Mouse (Mus musculus) stomach, embryonic 14.5 days (tissue): ENCODE results near the gene Fndc3b. TPM values are rescaled to one million over a fixed set of nuclear protein-coding genes. Genes with fewer than 3 reads are reported as not detected.

ENCODE experiments used
- ATAC-seq: fragments of 200-750 bp; cut with Nextera tagmentation; 2 replicates; pipeline ENCODE4 v1.8.0; 2017; ENCODE audit warnings: low read depth, moderate TSS enrichment; ENCODE audit not compliant: insufficient number of reproducible peaks, insufficient read depth, low FRiP score
- H3K27ac ChIP-seq: fragments of 300-500 bp; sonication (generic); 2 replicates; pipeline ENCODE4 v1.5.1; 2014; ENCODE audit warnings: mild to moderate bottlenecking, low read length, moderate library complexity, mixed read lengths
- H3K27me3 ChIP-seq: fragments of 300-500 bp; sonication (generic); 2 replicates; pipeline ENCODE4 v1.6.1; 2014; ENCODE audit warnings: low read length, control low read depth, mixed read lengths; ENCODE audit not compliant: control insufficient read depth, insufficient read depth
- H3K36me3 ChIP-seq: fragments of 300-500 bp; sonication (generic); 2 replicates; pipeline ENCODE4 v1.6.1; 2014; ENCODE audit warnings: mild to moderate bottlenecking, control low read depth, low read length, moderate library complexity, mixed read lengths; ENCODE audit not compliant: control insufficient read depth, insufficient read depth
- H3K4me1 ChIP-seq: fragments of 300-500 bp; sonication (generic); 2 replicates; pipeline ENCODE4 v1.6.1; 2014; ENCODE audit warnings: low read length, control low read depth, mixed read lengths; ENCODE audit not compliant: control insufficient read depth, insufficient read depth
- H3K4me2 ChIP-seq: fragments of 300-500 bp; sonication (generic); replicated peaks from 2 replicates; pipeline ENCODE4 v1.6.1; 2014; ENCODE audit warnings: low read depth, low read length, control low read depth
- H3K4me3 ChIP-seq: fragments of 300-500 bp; sonication (generic); 2 replicates; pipeline ENCODE4 v1.5.1; 2014; ENCODE audit warnings: low read depth, low read length, control low read depth
- H3K9ac ChIP-seq: fragments of 300-500 bp; sonication (generic); replicated peaks from 2 replicates; pipeline ENCODE4 v1.6.1; 2014; ENCODE audit warnings: low read depth, mild to moderate bottlenecking, control low read depth, low read length, moderate library complexity, mixed read lengths
- H3K9me3 ChIP-seq: fragments of 300-500 bp; sonication (generic); 2 replicates; pipeline ENCODE4 v1.6.1; 2016; ENCODE audit warnings: low read depth, low read length, control low read depth; ENCODE audit not compliant: control insufficient read depth
- WGBS: fragments of 180-500 bp; shearing (Covaris S2); extraction: QIAGEN DNeasy Blood & Tissue Kit; methylation state at CpG from one replicate; pipeline ENCODE4 v1.1.7; 2014; 5-methylcytosine and 5-hydroxymethylcytosine counted together
- polyA plus RNA-seq: library from polyadenylated mRNA; unstranded; fragments of >200 nt; fragmentation: Nextera tagmentation; extraction: Ambion mirVana; gene quantifications from 2 replicates; pipeline ENCODE4 v1.2.1, GENCODE M21; 2014

Gene Fndc3b
- polyA plus RNA-seq, 1 experiment from 2014 or later = 33.3 TPM

DNA sequence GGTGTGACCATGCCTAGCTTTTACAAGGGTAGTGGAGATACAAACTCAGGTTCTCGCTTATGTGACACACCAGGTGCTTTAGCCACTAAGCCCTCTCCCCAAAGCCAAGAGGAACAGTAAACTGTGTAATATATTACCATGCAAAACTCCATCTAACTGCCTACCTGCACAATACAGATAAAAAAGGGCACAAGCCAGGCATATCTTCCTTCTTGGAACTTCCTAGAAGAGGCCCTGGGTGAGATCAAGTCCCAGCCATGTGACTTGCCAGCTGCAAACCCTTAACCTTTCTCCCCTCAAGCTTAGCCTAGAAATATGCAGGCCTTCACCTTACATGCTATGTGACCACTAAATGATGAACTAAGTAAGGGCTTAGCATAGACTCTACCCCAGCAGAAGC lies 78.2 kb downstream of the Fndc3b start:
- ATAC-seq = no peak
- 81% methylated on average over 1 of the region's 1 CpGs for WGBS
- H3K27ac ChIP-seq = no peak overlapping the region
- H3K4me3 ChIP-seq = no peak overlapping the region
- H3K27me3 ChIP-seq = no peaks in the 10 kb centered on the region
- H3K4me2 ChIP-seq = no peak overlapping the region
- no peaks in the 10 kb centered on the region; the same call in 1 of the 2 replicates for H3K4me1 ChIP-seq
- peaks cover 2% of the 10 kb centered on the region; the same call in 1 of the 2 replicates for H3K36me3 ChIP-seq
- H3K9ac ChIP-seq = no peak overlapping the region
- H3K9me3 ChIP-seq = no peaks in the 10 kb centered on the region

DNA sequence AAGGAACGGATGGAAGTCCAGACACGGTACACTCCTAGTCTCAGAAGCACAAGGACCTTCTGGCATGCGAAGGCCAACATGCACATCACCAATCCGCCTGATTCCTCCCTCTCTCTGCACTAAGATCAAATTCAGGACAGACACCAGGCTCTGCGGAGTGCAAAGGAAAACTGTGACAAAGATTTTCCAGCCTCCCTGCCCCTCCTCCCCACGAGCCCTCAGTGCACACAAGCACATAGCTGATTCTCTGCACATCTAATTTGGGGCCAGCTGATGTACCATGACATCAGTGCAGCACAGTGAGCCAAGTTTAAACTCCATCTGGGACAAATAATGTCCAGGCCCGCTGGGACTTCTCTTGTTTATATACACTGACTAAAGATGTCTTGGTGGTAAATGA lies 80.0 kb downstream of the Fndc3b start:
- H3K36me3 ChIP-seq = peaks cover 3% of the 10 kb centered on the region; the same call in 1 of the 2 replicates
- no peak overlapping the region for H3K4me2 ChIP-seq
- H3K27ac ChIP-seq = peak overlapping the region; percentile 68
- H3K9ac ChIP-seq = no peak overlapping the region
- H3K4me3 ChIP-seq = no peak overlapping the region
- peak; percentile 51; the same call in 1 of the 2 replicates for ATAC-seq
- H3K4me1 ChIP-seq = no peaks in the 10 kb centered on the region; the same call in 1 of the 2 replicates
- H3K9me3 ChIP-seq = no peaks in the 10 kb centered on the region
- 61% methylated on average over 7 of the region's 7 CpGs for WGBS
- no peaks in the 10 kb centered on the region for H3K27me3 ChIP-seq

DNA sequence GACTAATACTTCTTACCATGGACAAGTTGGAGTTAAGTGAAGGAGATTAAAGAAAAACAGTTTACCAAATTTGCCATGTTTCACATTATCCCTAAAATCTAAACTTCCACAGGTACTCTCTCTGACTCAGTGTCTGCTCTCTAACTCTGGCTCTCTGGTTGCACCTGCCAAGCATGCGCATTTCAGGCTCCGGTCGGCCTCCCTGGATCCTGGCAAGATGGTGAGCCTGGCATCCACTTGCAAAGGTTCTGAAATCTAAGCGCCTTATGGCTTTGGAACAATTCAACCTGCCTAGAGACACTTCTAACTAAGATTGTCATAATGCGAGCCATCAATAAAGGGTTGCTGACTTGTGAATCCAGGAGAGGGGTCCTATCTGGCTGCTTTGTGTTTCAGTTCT lies 81.4 kb downstream of the Fndc3b start:
- no peak overlapping the region for H3K4me3 ChIP-seq
- H3K4me2 ChIP-seq = no peak overlapping the region
- H3K4me1 ChIP-seq = no peaks in the 10 kb centered on the region; the same call in 1 of the 2 replicates
- no peaks in the 10 kb centered on the region for H3K27me3 ChIP-seq
- peaks cover 3% of the 10 kb centered on the region; the same call in 1 of the 2 replicates for H3K36me3 ChIP-seq
- H3K9ac ChIP-seq = no peak overlapping the region
- WGBS = 98% methylated on average over 5 of the region's 5 CpGs
- no peak for ATAC-seq
- H3K9me3 ChIP-seq = no peaks in the 10 kb centered on the region
- no peak overlapping the region for H3K27ac ChIP-seq

DNA sequence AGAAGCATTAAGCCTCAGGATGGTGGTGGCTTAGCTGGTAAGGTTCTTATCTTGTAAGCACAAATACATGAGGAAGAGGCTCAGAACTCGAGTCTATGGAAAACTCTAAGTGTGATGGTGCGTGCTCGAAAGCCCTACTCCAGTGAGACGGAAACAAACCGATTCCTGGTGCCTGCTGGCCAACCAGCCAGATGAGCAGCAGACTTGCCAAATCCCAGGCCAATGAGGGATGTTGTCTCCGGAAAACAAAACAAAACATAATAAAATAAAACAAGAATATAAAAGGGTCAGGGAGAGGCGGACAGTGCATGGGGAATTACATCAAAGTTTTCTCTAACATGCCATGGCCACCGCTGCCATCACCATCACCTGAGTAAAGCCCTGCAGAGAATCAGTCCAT lies 84.8 kb downstream of the Fndc3b start:
- H3K4me1 ChIP-seq = 0 out of 2 replicates have a peak, but pooled peaks cover 8% of the 10 kb centered on the region
- no peak overlapping the region for H3K4me3 ChIP-seq
- no peaks in the 10 kb centered on the region for H3K9me3 ChIP-seq
- no peak overlapping the region for H3K4me2 ChIP-seq
- no peak for ATAC-seq
- H3K27ac ChIP-seq = no peak overlapping the region
- H3K27me3 ChIP-seq = no peaks in the 10 kb centered on the region
- H3K36me3 ChIP-seq = peaks cover 3% of the 10 kb centered on the region; the same call in 1 of the 2 replicates
- no peak overlapping the region for H3K9ac ChIP-seq
- 88% methylated on average over 8 of the region's 8 CpGs for WGBS

DNA sequence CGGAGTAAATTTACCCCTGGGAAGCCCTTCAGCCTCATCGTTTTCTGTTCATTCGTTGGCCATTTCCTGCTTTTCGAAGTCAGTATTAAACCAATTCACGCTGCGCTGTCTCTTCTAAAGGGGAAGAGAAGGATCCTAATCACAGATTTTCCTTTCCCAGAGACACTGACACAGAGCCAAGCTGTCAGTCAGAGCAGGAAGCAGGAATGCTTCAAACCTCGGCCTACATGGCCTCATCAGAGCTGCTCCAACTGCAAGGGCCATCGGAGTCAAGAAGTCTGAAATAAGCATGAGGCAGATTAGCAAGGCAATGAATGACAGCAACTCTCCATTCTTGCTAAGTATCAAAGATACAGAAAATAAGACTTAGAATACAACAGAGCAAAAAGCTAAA lies 85.5 kb downstream of the Fndc3b start:
- H3K9ac ChIP-seq = no peak overlapping the region
- 65% methylated on average over 8 of the region's 8 CpGs for WGBS
- H3K4me1 ChIP-seq = 0 out of 2 replicates have a peak, but pooled peaks cover 12% of the 10 kb centered on the region
- no peak overlapping the region for H3K4me2 ChIP-seq
- no peak overlapping the region for H3K4me3 ChIP-seq
- no peak for ATAC-seq
- no peak overlapping the region for H3K27ac ChIP-seq
- H3K36me3 ChIP-seq = peaks cover 3% of the 10 kb centered on the region; the same call in 1 of the 2 replicates
- no peaks in the 10 kb centered on the region for H3K27me3 ChIP-seq
- H3K9me3 ChIP-seq = no peaks in the 10 kb centered on the region

DNA sequence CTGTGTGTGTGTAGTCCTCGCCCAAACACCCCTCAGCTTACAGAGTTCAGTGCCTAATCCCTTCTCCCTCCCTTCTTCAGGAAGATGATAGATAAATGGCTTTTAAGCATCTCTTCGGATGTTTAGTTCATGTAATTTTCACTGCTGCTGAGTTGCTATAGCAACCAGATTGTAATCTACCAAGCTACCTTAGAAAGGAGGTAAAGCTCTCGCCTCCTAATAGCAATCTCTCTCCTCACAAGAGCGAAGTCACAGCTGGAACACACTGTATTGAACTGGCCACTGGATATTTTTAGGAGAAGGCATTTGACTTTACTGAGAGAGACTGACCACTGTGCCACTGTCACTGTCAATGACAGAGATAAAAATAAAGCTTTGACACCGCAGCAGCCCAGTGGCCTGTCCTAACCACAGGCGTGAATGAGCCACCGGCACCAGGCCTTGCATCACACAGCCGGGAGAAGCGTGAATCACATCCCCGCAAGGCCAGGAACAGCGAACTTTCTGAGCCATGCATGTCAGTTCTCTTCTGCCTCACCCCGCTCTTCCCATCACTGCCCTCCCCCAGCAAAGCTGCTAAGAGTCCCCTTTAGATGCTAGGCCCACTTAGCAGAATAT lies 86.0 kb downstream of the Fndc3b start:
- Histone ChIP-seq H3K27ac (no peak overlapping the region), H3K9ac (no peak overlapping the region), H3K4me1 (0 out of 2 replicates have a peak, but pooled peaks cover 12% of the 10 kb centered on the region), H3K36me3 (peaks cover 3% of the 10 kb centered on the region; the same call in 1 of the 2 replicates), H3K4me2 (no peak overlapping the region), H3K9me3 (no peaks in the 10 kb centered on the region), H3K27me3 (no peaks in the 10 kb centered on the region), H3K4me3 (no peak overlapping the region)
- WGBS = 69% methylated on average over 12 of the region's 12 CpGs
- no peak for ATAC-seq

DNA sequence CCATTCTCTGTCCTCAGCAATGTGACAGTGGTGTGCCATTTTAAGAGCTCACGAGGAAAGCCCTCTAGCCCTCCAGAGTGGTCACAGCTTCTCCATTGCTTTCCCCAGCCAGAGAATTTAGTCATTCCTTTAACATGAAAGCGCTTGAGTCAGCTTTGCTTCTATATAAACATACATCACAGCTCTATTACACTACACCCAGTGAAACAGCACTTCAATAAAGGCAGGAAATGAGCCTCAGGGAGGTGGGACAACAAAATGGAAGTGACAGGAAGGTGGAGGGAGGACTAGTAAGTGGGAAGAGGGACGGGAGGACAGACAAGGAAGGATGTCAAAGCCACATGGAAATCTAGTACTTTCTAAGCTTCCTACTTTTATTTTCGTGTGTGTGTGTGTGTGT lies 88.7 kb downstream of the Fndc3b start:
- Histone ChIP-seq H3K27me3 (no peaks in the 10 kb centered on the region), H3K4me3 (no peak overlapping the region), H3K36me3 (no peaks in the 10 kb centered on the region; the same call in 1 of the 2 replicates), H3K9ac (no peak overlapping the region), H3K27ac (no peak overlapping the region), H3K4me1 (peaks cover 19% of the 10 kb centered on the region), H3K9me3 (no peaks in the 10 kb centered on the region), H3K4me2 (no peak overlapping the region)
- WGBS = 52% methylated on average over 4 of the region's 4 CpGs
- no peak for ATAC-seq

DNA sequence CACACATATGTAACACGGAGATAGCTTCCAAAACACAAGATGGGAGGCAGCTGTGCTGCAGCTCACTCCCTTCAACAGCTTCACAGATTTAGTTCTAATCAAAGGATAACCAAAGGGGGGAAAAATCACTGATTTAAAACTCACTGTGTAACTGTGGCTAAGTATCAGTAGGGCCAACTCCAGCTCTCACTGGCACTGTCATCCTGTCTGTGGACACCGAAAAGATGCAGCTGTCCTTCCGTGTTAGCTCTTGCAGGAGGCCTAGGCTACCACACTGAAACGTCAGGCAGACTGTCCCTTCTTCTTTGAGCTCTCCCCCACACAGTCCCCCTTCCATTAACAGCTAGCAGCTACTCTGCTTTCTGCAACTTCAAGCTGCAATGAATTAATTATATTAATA lies 89.9 kb downstream of the Fndc3b start:
- 42% methylated on average over 4 of the region's 4 CpGs for WGBS
- H3K9ac ChIP-seq = no peak overlapping the region
- H3K4me2 ChIP-seq = no peak overlapping the region
- no peak overlapping the region for H3K27ac ChIP-seq
- no peak overlapping the region for H3K4me3 ChIP-seq
- ATAC-seq = no peak
- no peaks in the 10 kb centered on the region for H3K9me3 ChIP-seq
- peaks cover 32% of the 10 kb centered on the region for H3K4me1 ChIP-seq
- no peaks in the 10 kb centered on the region; the same call in 1 of the 2 replicates for H3K36me3 ChIP-seq
- H3K27me3 ChIP-seq = no peaks in the 10 kb centered on the region

DNA sequence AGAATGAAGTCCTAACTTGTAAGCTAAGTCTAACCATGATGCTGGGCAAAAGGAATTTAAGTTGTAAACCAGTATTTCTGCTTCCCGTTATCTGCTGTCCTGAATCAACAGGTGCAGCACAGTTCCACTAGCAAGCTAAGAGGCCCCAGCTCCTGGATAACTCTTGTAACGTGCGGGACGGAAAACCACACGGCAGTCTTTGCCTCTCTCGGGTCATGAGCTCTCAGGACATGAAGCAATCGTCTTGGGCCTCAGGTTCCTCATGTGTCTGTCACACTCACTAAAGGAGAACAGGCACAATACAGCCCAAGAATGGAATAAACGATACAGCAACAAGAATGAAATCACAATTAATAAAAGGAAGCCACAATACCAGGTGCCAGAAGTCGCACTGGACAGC lies 93.4 kb downstream of the Fndc3b start:
- H3K4me2 ChIP-seq = no peak overlapping the region

More for the DNA sequence above, 93.4 kb downstream of the Fndc3b start:
- 66% methylated on average over 9 of the region's 9 CpGs for WGBS
- no peak overlapping the region for H3K9ac ChIP-seq
- H3K9me3 ChIP-seq = no peaks in the 10 kb centered on the region
- peaks cover 36% of the 10 kb centered on the region for H3K4me1 ChIP-seq
- no peak overlapping the region for H3K27ac ChIP-seq
- no peak overlapping the region for H3K4me3 ChIP-seq
- no peaks in the 10 kb centered on the region; the same call in 1 of the 2 replicates for H3K36me3 ChIP-seq
- H3K27me3 ChIP-seq = no peaks in the 10 kb centered on the region
- ATAC-seq = no peak
